Mouse (Mus musculus): Measurements from ENCODE around the gene Smdt1. TPM values are rescaled to one million over a fixed set of nuclear protein-coding genes. Genes with fewer than 3 reads are reported as not detected.
A peak's percentile ranks its signal among the peaks of the same experiment; 100 is the strongest.
"Not testable (repeated sequence)": the region's sequence is repeated elsewhere in the genome, so short reads cannot be mapped to it uniquely, and the experiment has no call there.

Smdt1 gene
- polyA plus RNA-seq, 1 experiment from 2014 or later: 296 TPM

- Histone ChIP-seq H3K9me3 (ENCODE audit: control insufficient read depth, low read length) (no peaks in the 10 kb centered on the region), H3K4me2 (replicated peaks; ENCODE audit: low read depth) (peak within 1 kb of the TSS; percentile 81)
- WGBS: 1% methylated on average over 56 of the region's 57 CpGs
Observed at GRCm38 (mm10) chr15:82354126-82354945, 15.6 kb downstream of the Smdt1 start, which contains the start of gene Ndufa6. Gene Ndufa6, minus strand, starts transcription at chr15:82354322.

GRCm38 (mm10) chr15:82358431-82359260 lies 19.9 kb downstream of the Smdt1 start:
- Histone ChIP-seq H3K4me2 (replicated peaks; ENCODE audit: low read depth) (no peak overlapping the region), H3K9me3 (ENCODE audit: control insufficient read depth, low read length) (no peaks in the 10 kb centered on the region), H3K4me3 (ENCODE audit: low read depth, low read length) (no peak overlapping the region), H3K36me3 (ENCODE audit: control insufficient read depth, insufficient read depth, low read length) (no peaks in the 10 kb centered on the region), H3K27ac (replicated peaks) (peak overlapping the region; percentile 35; the same call in 1 of the 2 replicates), H3K4me1 (replicated peaks; ENCODE audit: control insufficient read depth, insufficient read depth) (no peaks in the 10 kb centered on the region), H3K27me3 (ENCODE audit: control insufficient read depth, insufficient read depth, low read length) (no peaks in the 10 kb centered on the region), H3K9ac (ENCODE audit: low read length) (no peak overlapping the region)
- WGBS: 45% methylated on average over 22 of the region's 22 CpGs
- ATAC-seq (ENCODE audit: low FRiP score, low TSS enrichment) (no peak), DNase-seq (ENCODE audit: low spot score) (no peak)
- TF ChIP-seq EP300 (optimal IDR thresholded peaks at IDR 0.05): no peak
- no peak for TF ChIP-seq CTCF (IDR thresholded peaks at IDR 0.05; ENCODE audit: low read depth)

More at GRCm38 (mm10) chr15:82354126-82354945, 15.6 kb downstream of the Smdt1 start, which contains the start of gene Ndufa6:
- Histone ChIP-seq H3K9ac (ENCODE audit: low read length) (peak within 1 kb of the TSS; percentile 98), H3K4me3 (ENCODE audit: low read depth, low read length) (peak within 1 kb of the TSS; percentile 96), H3K27ac (replicated peaks) (peak within 1 kb of the TSS; percentile 93), H3K36me3 (ENCODE audit: control insufficient read depth, insufficient read depth, low read length) (peaks cover 8% of the 10 kb centered on the region; the same call in 1 of the 2 replicates), H3K27me3 (ENCODE audit: control insufficient read depth, insufficient read depth, low read length) (no peaks in the 10 kb centered on the region), H3K4me1 (replicated peaks; ENCODE audit: control insufficient read depth, insufficient read depth) (no peaks in the 10 kb centered on the region)
- TF ChIP-seq CTCF (IDR thresholded peaks at IDR 0.05; ENCODE audit: low read depth) (peak; percentile 100), EP300 (optimal IDR thresholded peaks at IDR 0.05) (peak; percentile 62)
- ATAC-seq (ENCODE audit: low FRiP score, low TSS enrichment) (peak; percentile 98), DNase-seq (ENCODE audit: low spot score) (peak; percentile 98)

GRCm38 (mm10) chr15:82361459-82362018 lies 22.8 kb downstream of the Smdt1 start:
- H3K27ac ChIP-seq (replicated peaks): peak overlapping the region; percentile 58
- 61% methylated on average over 11 of the region's 11 CpGs for WGBS
- TF ChIP-seq CTCF (IDR thresholded peaks at IDR 0.05; ENCODE audit: low read depth): peak; percentile 74
- no peak for TF ChIP-seq EP300 (optimal IDR thresholded peaks at IDR 0.05)
- no peaks in the 10 kb centered on the region for H3K36me3 ChIP-seq (ENCODE audit: control insufficient read depth, insufficient read depth, low read length)
- no peaks in the 10 kb centered on the region for H3K9me3 ChIP-seq (ENCODE audit: control insufficient read depth, low read length)
- H3K4me2 ChIP-seq (replicated peaks; ENCODE audit: low read depth): no peak overlapping the region
- no peak overlapping the region; the same call in 1 of the 2 replicates for H3K9ac ChIP-seq (ENCODE audit: low read length)
- peak; percentile 92 for ATAC-seq (ENCODE audit: low FRiP score, low TSS enrichment)
- H3K4me3 ChIP-seq (ENCODE audit: low read depth, low read length): no peak overlapping the region
- no peaks in the 10 kb centered on the region for H3K27me3 ChIP-seq (ENCODE audit: control insufficient read depth, insufficient read depth, low read length)
- peak; percentile 75 for DNase-seq (ENCODE audit: low spot score)
- H3K4me1 ChIP-seq (replicated peaks; ENCODE audit: control insufficient read depth, insufficient read depth): no peaks in the 10 kb centered on the region

GRCm38 (mm10) chr15:82362234-82362633 lies 23.5 kb downstream of the Smdt1 start:
- WGBS: 80% methylated on average over 3 of the region's 4 CpGs
- no peaks in the 10 kb centered on the region for H3K27me3 ChIP-seq (ENCODE audit: control insufficient read depth, insufficient read depth, low read length)
- H3K36me3 ChIP-seq (ENCODE audit: control insufficient read depth, insufficient read depth, low read length): no peaks in the 10 kb centered on the region
- no peak overlapping the region for H3K4me3 ChIP-seq (ENCODE audit: low read depth, low read length)
- DNase-seq (ENCODE audit: low spot score) (peak; percentile 15), ATAC-seq (ENCODE audit: low FRiP score, low TSS enrichment) (no peak; the same call in 1 of the 2 replicates)
- H3K9ac ChIP-seq (ENCODE audit: low read length): no peak overlapping the region
- peak overlapping the region; percentile 53; the same call in 1 of the 2 replicates for H3K27ac ChIP-seq (replicated peaks)
- H3K9me3 ChIP-seq (ENCODE audit: control insufficient read depth, low read length): no peaks in the 10 kb centered on the region
- no peaks in the 10 kb centered on the region for H3K4me1 ChIP-seq (replicated peaks; ENCODE audit: control insufficient read depth, insufficient read depth)
- H3K4me2 ChIP-seq (replicated peaks; ENCODE audit: low read depth): no peak overlapping the region
- TF ChIP-seq EP300 (optimal IDR thresholded peaks at IDR 0.05) (no peak), CTCF (IDR thresholded peaks at IDR 0.05; ENCODE audit: low read depth) (no peak)

- H3K4me3 ChIP-seq (ENCODE audit: low read depth, low read length); H3K27ac ChIP-seq (replicated peaks); H3K4me1 ChIP-seq (replicated peaks; ENCODE audit: control insufficient read depth, insufficient read depth); H3K36me3 ChIP-seq (ENCODE audit: control insufficient read depth, insufficient read depth, low read length); H3K27me3 ChIP-seq (ENCODE audit: control insufficient read depth, insufficient read depth, low read length); H3K4me2 ChIP-seq (replicated peaks; ENCODE audit: low read depth); H3K9ac ChIP-seq (ENCODE audit: low read length); ATAC-seq (ENCODE audit: low FRiP score, low TSS enrichment); H3K9me3 ChIP-seq (ENCODE audit: control insufficient read depth, low read length); DNase-seq (ENCODE audit: low spot score): not testable (repeated sequence)
- 65% methylated on average over 7 of the region's 12 CpGs for WGBS
Observed at GRCm38 (mm10) chr15:82363801-82364200, 25.0 kb downstream of the Smdt1 start.

- WGBS: 14% methylated on average over 6 of the region's 9 CpGs
- not testable (repeated sequence) for H3K36me3 ChIP-seq (ENCODE audit: control insufficient read depth, insufficient read depth, low read length)
Observed at GRCm38 (mm10) chr15:82364561-82364960, 25.8 kb downstream of the Smdt1 start.

More at GRCm38 (mm10) chr15:82364561-82364960, 25.8 kb downstream of the Smdt1 start:
- not testable (repeated sequence) for H3K4me1 ChIP-seq (replicated peaks; ENCODE audit: control insufficient read depth, insufficient read depth); H3K4me3 ChIP-seq (ENCODE audit: low read depth, low read length); ATAC-seq (ENCODE audit: low FRiP score, low TSS enrichment); H3K9me3 ChIP-seq (ENCODE audit: control insufficient read depth, low read length); H3K9ac ChIP-seq (ENCODE audit: low read length); H3K27me3 ChIP-seq (ENCODE audit: control insufficient read depth, insufficient read depth, low read length); H3K27ac ChIP-seq (replicated peaks)
- 0 out of 2 replicates have a peak overlapping the region, but pooled peaks have one; percentile 29 for H3K4me2 ChIP-seq (replicated peaks; ENCODE audit: low read depth)
- peak; percentile 1 for DNase-seq (ENCODE audit: low spot score)
